Mouse (Mus musculus) heart, postnatal 0 days (tissue): ENCODE measurements around the gene Glis3. TPM values are rescaled to one million over a fixed set of nuclear protein-coding genes. Genes with fewer than 3 reads are reported as not detected.

Experiments used
- ATAC-seq: fragments of 200-750 bp; cut with Nextera tagmentation; 2 replicates; pipeline ENCODE4 v1.8.0; 2017; ENCODE audit warnings: low read depth, moderate number of reproducible peaks, moderate library complexity; ENCODE audit not compliant: insufficient read depth
- DNase-seq: peaks from one replicate; pipeline ENCODE4 v3.0.0-alpha.2; 2016; ENCODE audit warnings: low spot score
- H3K27ac ChIP-seq: fragments of 300-500 bp; sonication (generic); 2 replicates; pipeline ENCODE4 v1.5.1; 2014; ENCODE audit warnings: low read depth, mild to moderate bottlenecking
- H3K27me3 ChIP-seq: fragments of 300-500 bp; sonication (generic); 2 replicates; pipeline ENCODE4 v1.6.1; 2014; ENCODE audit warnings: low read length, mixed read lengths; ENCODE audit not compliant: control insufficient read depth, insufficient read depth
- H3K36me3 ChIP-seq: fragments of 300-500 bp; sonication (generic); replicated peaks from 2 replicates; pipeline ENCODE4 v1.6.1; 2014; ENCODE audit warnings: low read length, mixed read lengths; ENCODE audit not compliant: control insufficient read depth, insufficient read depth
- H3K4me1 ChIP-seq: fragments of 300-500 bp; sonication (generic); 2 replicates; pipeline ENCODE4 v1.6.1; 2014; ENCODE audit warnings: antibody characterized with exemption; ENCODE audit not compliant: control insufficient read depth, insufficient read depth
- H3K4me2 ChIP-seq: fragments of 300-500 bp; sonication (generic); 2 replicates; pipeline ENCODE4 v1.6.1; 2014; ENCODE audit warnings: low read depth, mild to moderate bottlenecking, low read length, moderate library complexity
- H3K4me3 ChIP-seq: fragments of 300-500 bp; sonication (generic); 2 replicates; pipeline ENCODE4 v1.5.1; 2014; ENCODE audit warnings: low read depth, low read length
- H3K9ac ChIP-seq: fragments of 300-500 bp; sonication (generic); replicated peaks from 2 replicates; pipeline ENCODE4 v1.6.1; 2014; ENCODE audit warnings: low read depth, low read length, mixed read lengths
- H3K9me3 ChIP-seq: fragments of 300-500 bp; sonication (generic); replicated peaks from 2 replicates; pipeline ENCODE4 v1.6.1; 2016; ENCODE audit warnings: low read length; ENCODE audit not compliant: control insufficient read depth
- CTCF ChIP-seq: IDR thresholded peaks from 2 replicates; pipeline ENCODE4 v1.5.1; 2016; ENCODE audit warnings: antibody characterized with exemption, control low read depth, low read depth
- EP300 ChIP-seq: IDR thresholded peaks from 2 replicates; pipeline ENCODE4 v1.6.1; 2016; ENCODE audit warnings: antibody characterized with exemption, low read depth
- WGBS: fragments of 180-500 bp; shearing (Covaris S2); extraction: QIAGEN DNeasy Blood & Tissue Kit; methylation state at CpG from one replicate; pipeline ENCODE4 v1.1.7; 2014; 5-methylcytosine and 5-hydroxymethylcytosine counted together
- polyA plus RNA-seq: library from polyadenylated mRNA; unstranded; fragments of >200 nt; fragmentation: Nextera tagmentation; extraction: Ambion mirVana; gene quantifications from 2 replicates; pipeline ENCODE4 v1.2.1, GENCODE M21; 2015
- total RNA-seq: library from RNA; depleted of rRNA; stranded (reverse); fragments of >200 nt; gene quantifications from 2 replicates; pipeline ENCODE4 v1.2.3, GENCODE M21; 2014; ENCODE audit warnings: low replicate concordance

The Glis3 gene
- total and polyA plus RNA-seq, 2 experiments from 2014 or later = 0.34 to 10.0 TPM

GRCm38 (mm10) chr19:28343640-28344039, 336.2 kb downstream of the Glis3 start:
- H3K27ac ChIP-seq = no peak overlapping the region
- no peak for ATAC-seq

GRCm38 (mm10) chr19:28337574-28337973, 342.3 kb downstream of the Glis3 start:
- Histone ChIP-seq H3K4me2 (no peak overlapping the region), H3K36me3 (no peaks in the 10 kb centered on the region), H3K9ac (no peak overlapping the region), H3K27ac (no peak overlapping the region), H3K27me3 (no peaks in the 10 kb centered on the region), H3K9me3 (no peaks in the 10 kb centered on the region), H3K4me3 (no peak overlapping the region), H3K4me1 (peaks cover 12% of the 10 kb centered on the region)
- TF ChIP-seq EP300 (no peak), CTCF (no peak)
- DNase-seq = no peak
- 81% methylated on average over 3 of the region's 3 CpGs for WGBS
- no peak for ATAC-seq

More at GRCm38 (mm10) chr19:28343640-28344039, 336.2 kb downstream of the Glis3 start:
- 28% methylated on average over 7 of the region's 7 CpGs for WGBS
- no peaks in the 10 kb centered on the region for H3K27me3 ChIP-seq
- TF ChIP-seq CTCF (no peak), EP300 (no peak)
- H3K4me2 ChIP-seq = no peak overlapping the region
- H3K36me3 ChIP-seq = no peaks in the 10 kb centered on the region
- no peaks in the 10 kb centered on the region for H3K9me3 ChIP-seq
- H3K4me3 ChIP-seq = no peak overlapping the region
- H3K9ac ChIP-seq = no peak overlapping the region
- H3K4me1 ChIP-seq = peaks cover 9% of the 10 kb centered on the region
- DNase-seq = no peak

- Histone ChIP-seq H3K9ac (no peak overlapping the region), H3K27me3 (no peaks in the 10 kb centered on the region), H3K27ac (0 out of 2 replicates have a peak overlapping the region, but pooled peaks have one; percentile 7), H3K9me3 (no peaks in the 10 kb centered on the region), H3K36me3 (no peaks in the 10 kb centered on the region), H3K4me2 (no peak overlapping the region), H3K4me1 (peaks cover 12% of the 10 kb centered on the region), H3K4me3 (no peak overlapping the region)
- TF ChIP-seq EP300 = no peak
- no peak for TF ChIP-seq CTCF
- DNase-seq = no peak
- 75% methylated on average over 4 of the region's 4 CpGs for WGBS
- no peak for ATAC-seq
Measured at GRCm38 (mm10) chr19:28336651-28337510, 343.0 kb downstream of the Glis3 start.

- no peak overlapping the region for H3K27ac ChIP-seq
- peaks cover 12% of the 10 kb centered on the region for H3K4me1 ChIP-seq
- no peaks in the 10 kb centered on the region for H3K36me3 ChIP-seq
- no peak for DNase-seq
- TF ChIP-seq EP300 (no peak), CTCF (no peak)
- H3K27me3 ChIP-seq = no peaks in the 10 kb centered on the region
- no peak overlapping the region for H3K4me2 ChIP-seq
- ATAC-seq = peak; percentile 24; the same call in 1 of the 2 replicates
- H3K9ac ChIP-seq = no peak overlapping the region
- 17% methylated on average over 8 of the region's 8 CpGs for WGBS
- H3K9me3 ChIP-seq = no peaks in the 10 kb centered on the region
- no peak overlapping the region for H3K4me3 ChIP-seq
Measured at GRCm38 (mm10) chr19:28335890-28336289, 344.0 kb downstream of the Glis3 start.

- ATAC-seq (no peak), DNase-seq (no peak)
- Histone ChIP-seq H3K4me1 (peaks cover 12% of the 10 kb centered on the region), H3K9ac (no peak overlapping the region), H3K9me3 (no peaks in the 10 kb centered on the region), H3K4me2 (no peak overlapping the region), H3K4me3 (no peak overlapping the region), H3K27me3 (no peaks in the 10 kb centered on the region), H3K27ac (no peak overlapping the region), H3K36me3 (no peaks in the 10 kb centered on the region)
- TF ChIP-seq CTCF (no peak), EP300 (no peak)
- 55% methylated on average over 11 of the region's 11 CpGs for WGBS
Measured at GRCm38 (mm10) chr19:28333007-28333766, 346.7 kb downstream of the Glis3 start.
